Comparison of ENCODE assay signal across 10 mouse cellular contexts in the genomic region with DNA sequence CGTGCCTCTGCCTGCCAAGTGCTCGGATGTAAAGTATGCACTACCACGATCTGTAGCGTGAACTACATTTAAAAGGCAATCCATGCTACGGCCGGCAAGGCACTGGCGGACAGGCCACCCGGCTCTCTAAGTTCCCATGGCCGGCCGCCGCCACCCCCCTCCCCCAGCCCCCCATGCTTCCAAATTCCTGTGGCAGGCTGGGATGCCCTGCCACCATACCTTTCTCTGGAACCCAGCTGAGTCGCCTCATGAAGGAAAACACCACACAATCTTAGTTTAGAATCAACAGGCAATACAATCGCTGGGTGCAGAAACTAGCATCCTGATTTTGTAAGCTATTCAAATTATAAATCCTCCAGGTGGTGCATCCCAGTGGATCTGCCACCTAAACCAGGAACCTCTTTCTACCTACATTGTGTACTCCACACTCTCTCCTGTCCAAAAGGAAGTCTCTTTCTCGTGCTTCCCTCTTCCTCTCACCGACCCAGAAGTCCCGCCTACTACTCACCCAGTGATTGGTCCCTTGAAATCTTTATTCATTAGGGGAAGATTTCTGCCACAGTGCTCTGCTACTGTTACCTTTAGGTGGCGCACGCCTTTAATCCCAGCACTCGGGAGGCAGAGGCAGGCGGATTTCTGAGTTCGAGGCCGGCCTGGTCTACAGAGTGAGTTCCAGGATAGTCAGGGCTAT. TPM values are rescaled to one million over a fixed set of nuclear protein-coding genes. Genes with fewer than 3 reads are reported as not detected.
DNase-seq lines count a peak whose midpoint lies in the region; ATAC-seq and TF ChIP-seq lines count a peak whose summit lies in the region.
"Had no signal": no experiment of that assay in that cellular context is flagged by ENCODE, and none has a peak within 500 bp of the region (broad histone marks: within the 10 kb centered on the region; RNA-seq: fewer than 3 reads in every experiment).

No protein-coding gene starts in this region.

- H3K4me2 ChIP-seq in forebrain, postnatal 0 days (ENCODE audit: low read depth), result no peak overlapping the region
- no peak overlapping the region for H3K4me2 ChIP-seq in midbrain, embryonic 15.5 days
- H3K4me2 ChIP-seq in intestine, embryonic 16.5 days (ENCODE audit: low read depth, low read length), result no peak overlapping the region
- H3K4me2 ChIP-seq in stomach, embryonic 15.5 days, result peak overlapping the region; percentile 28; the same call in 1 of the 2 replicates

- peak overlapping the region; percentile 19; the same call in 1 of the 2 replicates for H3K4me3 ChIP-seq in forebrain, embryonic 10.5 days
- H3K4me3 ChIP-seq in forebrain, postnatal 0 days (ENCODE audit: low read depth, low read length), result no peak overlapping the region
- peak overlapping the region; percentile 27 for H3K4me3 ChIP-seq in midbrain, embryonic 10.5 days
- no peak overlapping the region for H3K4me3 ChIP-seq in midbrain, embryonic 15.5 days
- H3K4me3 ChIP-seq in intestine, embryonic 16.5 days (ENCODE audit: low read length), result peak overlapping the region; percentile 11
- H3K4me3 ChIP-seq in stomach, embryonic 15.5 days (replicated peaks), result 0 out of 2 replicates have a peak overlapping the region, but pooled peaks have one; percentile 3
- H3K4me3 ChIP-seq: gastrocnemius, adult 2 months had no signal

- WGBS in forebrain, embryonic 10.5 days, result 67% methylated on average over 22 of the region's 22 CpGs
- WGBS in forebrain, postnatal 0 days, result 77% methylated on average over 22 of the region's 22 CpGs
- WGBS in midbrain, embryonic 10.5 days, result 68% methylated on average over 22 of the region's 22 CpGs
- 69% methylated on average over 22 of the region's 22 CpGs for WGBS in midbrain, embryonic 15.5 days
- 64% methylated on average over 22 of the region's 22 CpGs for WGBS in intestine, embryonic 16.5 days
- WGBS in stomach, embryonic 15.5 days, result 65% methylated on average over 22 of the region's 22 CpGs

- no peak for DNase-seq in forebrain, embryonic 10.5 days (ENCODE audit: extremely low spot score, low spot score)
- DNase-seq in forebrain, postnatal 0 days, result no peak
- DNase-seq in midbrain, embryonic 10.5 days (ENCODE audit: low spot score), result no peak
- no peak for DNase-seq in right cerebral cortex, postnatal 14 days
- no peak for DNase-seq in thymus, postnatal 10 days (ENCODE audit: low spot score in 2 of 2)
- DNase-seq: gastrocnemius, adult 2 months; layer of hippocampus, adult 9-11 months had no signal

- H3K27me3 ChIP-seq in forebrain, embryonic 10.5 days (ENCODE audit: poor library complexity, severe bottlenecking), result no peaks in the 10 kb centered on the region
- no peaks in the 10 kb centered on the region for H3K27me3 ChIP-seq in forebrain, postnatal 0 days (ENCODE audit: insufficient read depth, low read length)
- H3K27me3 ChIP-seq in midbrain, embryonic 10.5 days (ENCODE audit: low read depth, poor library complexity, severe bottlenecking), result no peaks in the 10 kb centered on the region
- no peaks in the 10 kb centered on the region for H3K27me3 ChIP-seq in midbrain, embryonic 15.5 days (replicated peaks)
- H3K27me3 ChIP-seq in intestine, embryonic 16.5 days (replicated peaks; ENCODE audit: control insufficient read depth, insufficient read depth, low read length), result no peaks in the 10 kb centered on the region
- H3K27me3 ChIP-seq in stomach, embryonic 15.5 days (replicated peaks), result no peaks in the 10 kb centered on the region

- H3K4me1 ChIP-seq in forebrain, embryonic 10.5 days, result no peaks in the 10 kb centered on the region
- H3K4me1 ChIP-seq in forebrain, postnatal 0 days (ENCODE audit: insufficient read depth), result no peaks in the 10 kb centered on the region
- H3K4me1 ChIP-seq in midbrain, embryonic 10.5 days, result peaks cover 3% of the 10 kb centered on the region; the same call in 1 of the 2 replicates
- no peaks in the 10 kb centered on the region for H3K4me1 ChIP-seq in midbrain, embryonic 15.5 days
- H3K4me1 ChIP-seq in intestine, embryonic 16.5 days (ENCODE audit: control insufficient read depth, insufficient read depth, low read length), result peaks cover 14% of the 10 kb centered on the region
- H3K4me1 ChIP-seq in stomach, embryonic 15.5 days, result peaks cover 6% of the 10 kb centered on the region; the same call in 1 of the 2 replicates

- no peaks in the 10 kb centered on the region for H3K9me3 ChIP-seq in forebrain, embryonic 10.5 days
- no peaks in the 10 kb centered on the region for H3K9me3 ChIP-seq in forebrain, postnatal 0 days (ENCODE audit: low read length)
- no peaks in the 10 kb centered on the region for H3K9me3 ChIP-seq in midbrain, embryonic 10.5 days (replicated peaks)
- H3K9me3 ChIP-seq in midbrain, embryonic 15.5 days, result no peaks in the 10 kb centered on the region
- H3K9me3 ChIP-seq in intestine, embryonic 16.5 days (ENCODE audit: control insufficient read depth, low read length), result no peaks in the 10 kb centered on the region
- no peaks in the 10 kb centered on the region for H3K9me3 ChIP-seq in stomach, embryonic 15.5 days

- H3K36me3 ChIP-seq in forebrain, embryonic 10.5 days (replicated peaks), result no peaks in the 10 kb centered on the region
- no peaks in the 10 kb centered on the region for H3K36me3 ChIP-seq in forebrain, postnatal 0 days (ENCODE audit: insufficient read depth)
- H3K36me3 ChIP-seq in midbrain, embryonic 10.5 days, result no peaks in the 10 kb centered on the region
- H3K36me3 ChIP-seq in midbrain, embryonic 15.5 days (replicated peaks), result no peaks in the 10 kb centered on the region
- H3K36me3 ChIP-seq in intestine, embryonic 16.5 days (ENCODE audit: control insufficient read depth, insufficient read depth, low read length), result no peaks in the 10 kb centered on the region
- no peaks in the 10 kb centered on the region for H3K36me3 ChIP-seq in stomach, embryonic 15.5 days

- no peak overlapping the region for H3K27ac ChIP-seq in forebrain, embryonic 10.5 days
- H3K27ac ChIP-seq in forebrain, postnatal 0 days (ENCODE audit: low read depth, low read length), result no peak overlapping the region
- H3K27ac ChIP-seq in midbrain, embryonic 10.5 days (replicated peaks), result no peak overlapping the region
- H3K27ac ChIP-seq in midbrain, embryonic 15.5 days, result no peak overlapping the region
- H3K27ac ChIP-seq in intestine, embryonic 16.5 days (ENCODE audit: low read length), result no peak overlapping the region
- H3K27ac ChIP-seq in stomach, embryonic 15.5 days, result no peak overlapping the region
- H3K27ac ChIP-seq: gastrocnemius, adult 2 months had no signal

- ATAC-seq in forebrain, postnatal 0 days, result no peak
- no peak for ATAC-seq in midbrain, embryonic 15.5 days (replicated peaks)
- no peak for ATAC-seq in intestine, embryonic 16.5 days
- ATAC-seq in stomach, embryonic 15.5 days (ENCODE audit: insufficient read depth, low FRiP score, low read depth), result no peak

- no peak for TF ChIP-seq CTCF in forebrain, postnatal 0 days (IDR thresholded peaks at IDR 0.05; ENCODE audit: low read depth)

- no peak overlapping the region for H3K9ac ChIP-seq in forebrain, postnatal 0 days
- H3K9ac ChIP-seq in midbrain, embryonic 15.5 days, result no peak overlapping the region
- peak overlapping the region; percentile 14; the same call in 1 of the 2 replicates for H3K9ac ChIP-seq in intestine, embryonic 16.5 days (ENCODE audit: low read depth, low read length)
- no peak overlapping the region for H3K9ac ChIP-seq in stomach, embryonic 15.5 days

RNA-seq across cellular contexts. Expression of gene Blcap, which starts 25.9 kb away (rescaled TPM):
- polyA plus RNA-seq in forebrain, embryonic 10.5 days (2016; fragmentation: Nextera tagmentation; extraction: Ambion mirVana), result 78.7 and 82.3 TPM in 2 replicates
- total RNA-seq in forebrain, postnatal 0 days (2014; rRNA removed), result 166 and 208 TPM in 2 replicates
- polyA plus RNA-seq in forebrain, postnatal 0 days (2015; fragmentation: Nextera tagmentation; extraction: Ambion mirVana), result 231 and 295 TPM in 2 replicates
- polyA plus RNA-seq in midbrain, embryonic 10.5 days (2016; fragmentation: Nextera tagmentation; extraction: Ambion mirVana), result 76.4 and 103 TPM in 2 replicates
- polyA plus RNA-seq in midbrain, embryonic 15.5 days (2015; fragmentation: Nextera tagmentation; extraction: Ambion mirVana), result 332 and 336 TPM in 2 replicates
- polyA plus RNA-seq in intestine, embryonic 16.5 days (2015; fragmentation: Nextera tagmentation; extraction: Ambion mirVana), result 39.0 and 42.0 TPM in 2 replicates
- polyA plus RNA-seq in stomach, embryonic 15.5 days (2015; fragmentation: Nextera tagmentation; extraction: Ambion mirVana), result 40.4 and 44.3 TPM in 2 replicates

RNA-seq across cellular contexts. Expression of gene Nnat, which starts 37.1 kb away (rescaled TPM):
- polyA plus RNA-seq in forebrain, embryonic 10.5 days (2016; fragmentation: Nextera tagmentation; extraction: Ambion mirVana), result 1,904 and 2,173 TPM in 2 replicates
- total RNA-seq in forebrain, postnatal 0 days (2014; rRNA removed), result 4,630 and 7,303 TPM in 2 replicates
- polyA plus RNA-seq in forebrain, postnatal 0 days (2015; fragmentation: Nextera tagmentation; extraction: Ambion mirVana), result 6,353 and 7,049 TPM in 2 replicates
- 1,354 and 2,071 TPM in 2 replicates for polyA plus RNA-seq in midbrain, embryonic 10.5 days (2016; fragmentation: Nextera tagmentation; extraction: Ambion mirVana)
- polyA plus RNA-seq in midbrain, embryonic 15.5 days (2015; fragmentation: Nextera tagmentation; extraction: Ambion mirVana), result 10,539 and 10,900 TPM in 2 replicates
- polyA plus RNA-seq in intestine, embryonic 16.5 days (2015; fragmentation: Nextera tagmentation; extraction: Ambion mirVana), result 302 and 323 TPM in 2 replicates
- polyA plus RNA-seq in stomach, embryonic 15.5 days (2015; fragmentation: Nextera tagmentation; extraction: Ambion mirVana), result 404 and 410 TPM in 2 replicates

Comparison
In these comparisons a context has a peak if more than half of its experiments do, and no peak if none do; other contexts are left out.
1. H3K4me3 ChIP-seq: peak in forebrain, embryonic 10.5 days (single experiment), midbrain, embryonic 10.5 days (single experiment), intestine, embryonic 16.5 days (single experiment) and stomach, embryonic 15.5 days (single experiment); none in forebrain, postnatal 0 days (single experiment) and midbrain, embryonic 15.5 days (single experiment).